Mouse (Mus musculus): ENCODE data around the gene Metrn. TPM values are rescaled to one million over a fixed set of nuclear protein-coding genes. Genes with fewer than 3 reads are reported as not detected.
A peak's percentile ranks its signal among the peaks of the same experiment; 100 is the strongest.

The Metrn gene
- total RNA-seq (2017): 3.5 and 4.4 TPM in 2 replicates

DNA sequence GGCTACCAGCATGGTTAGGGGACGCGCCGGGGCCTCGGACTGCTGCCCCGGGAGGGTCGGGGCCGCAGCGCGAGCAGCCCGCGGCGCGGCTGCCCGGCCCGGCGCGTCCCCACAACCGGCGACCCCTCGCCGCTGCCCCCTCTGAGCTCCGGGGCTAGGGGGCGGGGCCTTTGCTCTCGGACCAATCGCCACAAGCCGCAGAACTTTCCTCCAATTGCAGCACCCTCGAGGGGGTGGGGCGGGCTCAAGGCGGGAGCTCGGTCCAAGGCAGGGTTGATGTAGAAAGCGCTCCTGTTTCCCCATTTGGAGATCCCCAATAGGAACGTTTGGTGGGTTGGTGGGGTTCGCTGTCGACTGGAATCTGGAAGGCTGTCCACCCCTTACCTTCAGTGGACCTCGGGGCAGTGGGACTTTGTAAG, at the start of gene Metrn:
Gene Metrn, minus strand, starts transcription at position 186 of the 419 bp plus-strand sequence.
- ATAC-seq (ENCODE audit: extremely low read depth, insufficient number of reproducible peaks, low FRiP score, poor library complexity, severe bottlenecking): peak; percentile 59; the same call in 1 of the 2 replicates

DNA sequence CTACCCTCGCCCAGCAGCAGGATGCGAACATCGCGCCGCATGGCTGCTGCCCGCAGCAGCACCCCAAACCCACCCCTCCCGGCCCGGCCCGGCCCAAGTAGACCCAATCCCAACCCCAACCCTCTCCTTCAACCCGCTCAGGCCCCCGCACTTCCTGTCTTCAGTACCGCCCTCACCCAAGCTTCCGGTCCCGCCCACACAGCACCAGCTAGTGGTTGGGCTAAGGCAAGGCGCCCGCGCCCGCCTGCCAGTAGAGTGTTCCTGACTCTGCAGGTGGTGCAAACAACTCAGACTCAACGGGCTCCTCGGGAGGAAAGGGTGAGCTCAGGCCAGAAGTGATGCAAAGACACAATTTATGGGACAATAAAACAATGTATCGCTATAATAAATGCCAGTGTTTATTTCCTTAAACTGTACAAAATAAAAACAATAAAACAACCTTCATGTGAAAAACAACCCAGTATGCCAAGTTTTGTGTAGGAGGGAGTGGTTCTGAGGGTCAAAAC, 47.5 kb upstream of the Metrn start, which contains the start of gene Rhot2:
Gene Rhot2, minus strand, starts transcription at position 456 of the 506 bp plus-strand sequence.
- ATAC-seq (ENCODE audit: extremely low read depth, insufficient number of reproducible peaks, low FRiP score, poor library complexity, severe bottlenecking): peak; percentile 92

DNA sequence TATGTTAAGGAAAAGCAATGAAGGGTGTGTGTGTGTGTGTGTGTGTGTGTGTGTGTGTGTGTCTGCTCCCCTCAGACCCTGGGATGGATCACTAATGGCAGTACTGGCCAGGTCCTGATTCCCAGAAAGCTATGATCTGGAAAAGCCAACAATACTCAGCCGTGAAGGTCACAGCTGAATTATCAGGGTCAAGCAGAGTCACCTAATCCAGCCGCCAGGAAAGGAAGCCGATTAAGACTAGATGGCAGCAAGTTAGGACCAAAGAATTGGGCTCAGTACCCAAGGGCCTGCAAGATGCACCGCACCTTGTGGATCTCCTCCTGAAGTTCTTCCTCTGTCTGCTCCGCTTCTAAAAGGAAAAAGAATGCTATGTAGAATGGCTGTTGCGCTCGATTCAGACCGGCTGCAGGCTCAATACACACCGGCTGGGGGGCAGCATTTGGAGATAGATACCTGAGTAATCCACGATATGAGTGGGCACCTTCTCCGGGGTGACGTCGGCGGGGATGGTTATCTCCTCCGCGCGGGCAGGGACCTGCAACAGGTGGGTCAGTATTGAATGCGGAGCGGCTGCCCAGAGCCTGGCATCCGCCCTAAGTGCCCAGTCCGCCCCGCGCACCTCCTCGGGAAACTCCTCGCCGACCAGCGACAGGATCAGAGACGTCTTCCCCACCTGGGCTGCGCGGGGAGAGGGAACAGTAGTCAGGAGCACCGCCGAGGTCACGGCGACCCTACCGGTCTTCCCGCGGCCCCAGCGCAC, 46.9 kb upstream of the Metrn start:
- ATAC-seq (ENCODE audit: extremely low read depth, insufficient number of reproducible peaks, low FRiP score, poor library complexity, severe bottlenecking): no peak

DNA sequence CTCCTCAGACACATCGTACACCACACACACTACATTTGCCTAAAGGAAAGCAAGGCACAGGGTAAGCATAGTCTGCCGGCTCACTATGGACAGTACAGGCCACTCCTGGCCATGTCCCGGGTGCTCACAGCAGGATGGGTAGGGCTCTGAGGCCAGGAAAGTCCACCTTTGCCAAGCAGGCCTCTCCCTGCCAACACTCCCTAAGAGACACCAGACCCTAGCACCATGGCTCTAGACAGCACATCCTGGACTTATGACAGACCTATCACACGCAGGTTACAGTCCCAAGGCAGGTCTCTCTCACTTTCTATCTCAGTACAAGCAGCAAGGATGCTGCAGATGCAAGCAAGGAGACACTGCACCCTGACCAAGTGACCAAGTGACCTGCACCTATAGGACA, 46.2 kb upstream of the Metrn start:
- ATAC-seq (ENCODE audit: extremely low read depth, insufficient number of reproducible peaks, low FRiP score, poor library complexity, severe bottlenecking): no peak

DNA sequence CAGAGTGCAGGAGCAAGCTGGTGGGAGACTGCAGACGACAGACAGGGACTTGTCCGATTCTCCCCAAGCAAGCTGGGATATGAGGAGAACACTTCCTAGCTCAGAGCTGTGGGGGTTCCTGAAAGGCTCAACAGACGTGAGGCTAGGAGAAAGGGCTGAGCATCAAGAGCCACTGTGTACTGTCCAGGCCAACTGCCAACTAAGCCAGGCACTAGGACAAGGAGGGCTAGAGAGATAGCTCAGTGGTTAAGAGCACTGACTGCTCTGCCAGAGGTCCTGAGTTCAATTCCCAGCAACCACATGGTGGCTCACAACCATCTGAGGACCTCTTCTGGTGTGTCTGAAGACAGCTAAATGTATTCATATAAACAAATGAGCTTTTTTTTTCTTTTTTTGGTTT, 45.6 kb upstream of the Metrn start:
- ATAC-seq (ENCODE audit: extremely low read depth, insufficient number of reproducible peaks, low FRiP score, poor library complexity, severe bottlenecking): no peak

DNA sequence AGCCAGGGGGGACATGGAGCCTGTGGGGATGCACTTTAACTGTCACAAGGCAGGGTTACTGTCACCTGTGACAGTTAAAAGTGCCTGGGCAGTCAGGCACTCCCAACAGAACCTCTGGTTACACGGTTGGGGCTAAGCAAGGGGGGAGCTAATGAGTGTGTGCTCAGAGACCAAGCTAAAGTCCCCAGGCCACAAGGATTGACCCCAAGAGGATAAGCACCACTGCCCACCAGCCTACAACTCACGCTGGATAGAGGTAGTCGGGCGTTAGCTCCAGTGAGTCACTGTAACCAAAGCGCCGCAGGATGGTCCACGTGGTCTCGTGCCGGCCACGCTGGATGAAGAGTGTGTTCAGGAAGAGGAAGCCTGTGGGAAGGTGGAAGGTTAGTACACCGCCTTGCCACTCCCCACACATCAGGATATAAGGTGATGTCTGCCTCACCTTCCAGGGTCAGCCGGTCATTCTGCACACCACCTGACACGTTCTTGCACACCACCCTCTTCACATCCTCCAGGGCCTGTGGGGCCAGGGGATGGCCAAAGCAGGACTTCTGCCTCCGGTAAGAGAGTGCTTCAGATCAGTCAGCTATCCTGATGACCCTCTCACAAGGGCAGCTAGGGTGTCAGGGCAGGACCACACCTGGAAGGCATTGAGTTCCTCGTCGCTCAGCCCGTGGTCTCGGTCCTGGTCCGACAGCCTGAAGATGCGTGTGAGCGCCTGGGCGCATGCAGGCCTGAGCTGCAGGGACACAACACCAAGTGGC, 44.4 kb upstream of the Metrn start, which contains the start of gene Gm20683:
Gene Gm20683, minus strand, starts transcription at position 647 of the 764 bp plus-strand sequence.
- no peak for ATAC-seq (ENCODE audit: extremely low read depth, insufficient number of reproducible peaks, low FRiP score, poor library complexity, severe bottlenecking)

DNA sequence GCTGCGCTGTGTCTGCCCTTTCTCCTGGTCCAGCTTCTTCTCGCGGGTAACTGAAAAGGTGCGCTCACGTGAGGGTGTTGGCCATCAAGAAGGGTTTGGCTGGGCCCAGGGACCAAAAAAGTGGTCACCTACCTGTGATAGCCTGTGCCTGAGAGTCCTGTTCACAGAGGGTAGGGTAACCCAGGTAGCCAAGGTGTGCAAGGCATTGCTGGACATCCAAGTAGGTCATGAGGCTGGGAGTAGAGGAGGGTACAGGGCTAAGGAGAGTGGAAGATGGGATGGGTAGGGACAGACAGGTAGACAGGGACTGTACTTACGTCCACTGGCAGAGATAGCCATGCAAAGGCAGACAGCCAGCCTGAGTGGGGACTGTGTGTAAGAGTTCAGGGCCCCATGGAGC, 43.6 kb upstream of the Metrn start:
- ATAC-seq (ENCODE audit: extremely low read depth, insufficient number of reproducible peaks, low FRiP score, poor library complexity, severe bottlenecking): no peak

DNA sequence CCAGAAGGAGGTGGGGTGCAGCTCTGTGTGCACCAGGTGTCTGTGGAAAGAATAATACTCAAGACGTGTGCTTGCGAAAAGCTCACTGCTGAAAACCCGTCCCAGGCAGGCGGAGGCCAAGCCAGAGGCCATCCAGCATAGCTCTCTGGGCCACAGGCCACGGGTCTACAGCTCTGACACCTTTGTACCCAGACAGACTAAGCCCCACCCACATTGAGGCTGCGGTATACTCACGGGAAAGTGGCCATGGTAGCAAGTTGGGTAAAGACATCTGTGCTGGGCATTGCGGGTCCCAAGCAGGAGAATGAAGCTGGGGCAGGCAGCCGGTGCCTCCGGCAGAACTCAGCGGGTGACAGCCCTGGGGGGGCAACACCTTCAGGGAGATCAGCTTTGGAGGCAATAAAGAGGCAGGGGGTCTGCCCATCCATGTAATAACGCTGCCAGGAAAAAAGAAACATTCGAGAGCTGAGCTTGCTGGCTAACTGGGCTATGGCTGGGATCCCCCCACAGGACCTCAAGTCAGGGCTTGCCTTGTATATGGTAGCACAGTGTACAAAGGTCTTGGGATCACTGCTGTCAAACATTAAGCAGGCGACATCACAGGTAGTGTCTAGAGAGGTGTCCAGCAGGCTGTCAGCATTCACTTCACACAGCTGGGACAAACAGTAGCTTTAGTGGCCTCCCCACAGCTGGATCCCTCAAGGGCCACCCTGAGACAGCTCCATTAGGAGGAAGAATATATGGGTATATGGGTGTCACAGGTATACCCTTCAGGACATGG, 42.7 kb upstream of the Metrn start:
- no peak for ATAC-seq (ENCODE audit: extremely low read depth, insufficient number of reproducible peaks, low FRiP score, poor library complexity, severe bottlenecking)

DNA sequence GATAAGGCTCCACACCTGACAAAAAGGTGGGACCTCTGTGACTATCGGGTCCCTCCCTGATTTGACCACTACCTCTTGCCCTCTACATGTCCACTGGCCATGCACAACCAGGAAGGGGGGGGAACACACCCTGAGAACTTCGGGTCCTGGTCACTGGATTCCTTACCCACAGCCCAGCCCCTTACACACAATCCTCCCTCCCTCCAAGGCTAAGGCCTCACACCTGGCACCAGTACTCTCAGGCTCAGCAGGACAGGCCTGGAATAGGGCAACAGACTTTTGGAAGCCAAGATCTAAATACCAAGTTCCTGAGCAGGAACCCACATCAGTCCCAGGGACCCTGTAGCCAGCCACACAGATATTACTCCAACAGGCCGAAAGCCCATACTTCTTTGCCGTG, 42.0 kb upstream of the Metrn start:
- no peak for ATAC-seq (ENCODE audit: extremely low read depth, insufficient number of reproducible peaks, low FRiP score, poor library complexity, severe bottlenecking)

DNA sequence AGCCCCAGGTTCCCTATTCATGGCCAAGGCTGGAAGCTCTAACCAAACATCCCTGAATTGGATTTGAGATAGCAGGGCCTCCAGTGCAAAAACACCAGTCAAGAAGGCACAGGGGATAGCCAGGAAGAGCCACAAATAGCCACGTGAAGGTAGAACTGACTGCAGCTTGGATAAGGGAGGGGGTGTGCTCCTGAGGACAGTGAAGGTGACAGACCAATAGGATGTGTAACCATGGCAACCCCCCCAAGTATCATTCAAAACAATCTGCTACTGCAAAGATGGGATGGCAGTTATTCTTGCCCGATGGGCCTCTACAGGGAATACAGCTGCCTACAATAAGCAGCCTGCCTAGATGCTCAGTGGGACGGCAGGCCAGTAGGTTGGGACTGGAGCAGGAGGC, 40.6 kb upstream of the Metrn start:
- no peak for ATAC-seq (ENCODE audit: extremely low read depth, insufficient number of reproducible peaks, low FRiP score, poor library complexity, severe bottlenecking)

DNA sequence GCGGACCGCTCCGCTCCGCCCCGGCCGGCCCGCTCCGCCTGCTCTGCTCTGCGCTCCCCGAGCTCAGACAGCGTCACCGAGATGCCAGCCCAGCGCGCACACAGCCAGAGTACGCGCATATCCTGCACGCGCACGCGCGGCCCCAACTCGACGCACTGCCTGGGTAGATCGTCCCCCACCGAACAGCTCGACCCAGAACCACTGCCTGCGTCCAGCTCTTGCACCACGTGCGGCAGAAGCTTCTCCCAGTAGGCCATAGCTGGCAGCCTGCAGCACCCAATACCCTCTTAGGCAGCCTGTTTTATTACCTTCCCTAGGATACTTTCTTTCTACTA, 40.1 kb upstream of the Metrn start, which contains the start of gene Rhbdl1:
Gene Rhbdl1, minus strand, starts transcription at position 220 of the 335 bp plus-strand sequence.
- no peak for ATAC-seq (ENCODE audit: extremely low read depth, insufficient number of reproducible peaks, low FRiP score, poor library complexity, severe bottlenecking)

DNA sequence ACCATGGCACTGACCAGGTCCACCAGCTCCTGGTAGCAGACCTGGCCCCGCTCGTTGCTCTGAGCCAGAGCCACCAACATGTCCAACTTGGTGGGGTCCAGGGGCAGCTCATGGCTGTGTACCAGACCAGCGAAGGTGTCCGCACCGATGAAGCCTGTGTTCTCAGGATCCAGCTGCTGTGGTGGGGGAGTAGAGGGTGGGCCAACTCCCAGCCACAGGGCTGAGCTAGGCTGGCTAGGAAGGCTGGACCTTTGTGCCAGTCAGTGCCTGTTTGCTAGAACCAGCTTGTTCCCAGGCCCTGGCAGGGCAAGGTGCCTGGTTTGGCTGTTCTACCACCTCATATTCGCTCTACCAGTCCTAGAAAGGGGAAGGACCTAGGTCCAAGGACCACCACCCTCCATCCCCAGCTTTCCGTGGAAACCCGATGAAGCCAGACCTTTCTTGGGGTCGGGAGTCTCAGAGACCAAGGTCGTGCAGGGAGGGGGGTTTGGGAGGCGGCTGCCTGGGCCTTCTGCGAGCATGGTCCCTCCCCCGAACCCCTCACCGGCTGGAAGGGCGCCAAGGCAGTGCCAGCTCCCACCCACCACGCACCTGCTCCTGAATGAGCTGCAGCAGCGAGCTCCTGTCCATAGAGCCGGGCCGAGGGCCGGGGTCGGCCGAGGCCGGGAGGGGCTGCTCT, 39.6 kb upstream of the Metrn start:
- ATAC-seq (ENCODE audit: extremely low read depth, insufficient number of reproducible peaks, low FRiP score, poor library complexity, severe bottlenecking): no peak

DNA sequence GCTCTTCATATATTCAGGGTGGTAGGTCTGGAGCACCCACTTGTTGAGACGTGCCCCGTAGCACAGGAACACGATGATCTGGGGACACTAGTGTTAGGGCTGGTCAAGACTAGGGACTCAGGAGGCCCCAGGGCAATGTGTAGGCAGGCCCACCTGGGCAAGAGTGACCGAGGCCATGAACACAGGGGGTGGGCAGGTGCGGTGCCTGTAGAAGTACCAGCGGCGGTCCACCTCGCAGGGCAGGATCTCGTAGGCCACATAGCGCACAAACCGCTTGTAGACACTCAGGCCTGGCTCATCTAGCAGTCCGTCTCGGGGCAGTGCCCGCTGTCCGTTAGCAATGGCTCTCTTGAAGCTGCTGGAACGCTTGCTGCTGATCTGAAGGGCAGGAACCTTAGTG, 38.9 kb upstream of the Metrn start:
- ATAC-seq (ENCODE audit: extremely low read depth, insufficient number of reproducible peaks, low FRiP score, poor library complexity, severe bottlenecking): no peak

DNA sequence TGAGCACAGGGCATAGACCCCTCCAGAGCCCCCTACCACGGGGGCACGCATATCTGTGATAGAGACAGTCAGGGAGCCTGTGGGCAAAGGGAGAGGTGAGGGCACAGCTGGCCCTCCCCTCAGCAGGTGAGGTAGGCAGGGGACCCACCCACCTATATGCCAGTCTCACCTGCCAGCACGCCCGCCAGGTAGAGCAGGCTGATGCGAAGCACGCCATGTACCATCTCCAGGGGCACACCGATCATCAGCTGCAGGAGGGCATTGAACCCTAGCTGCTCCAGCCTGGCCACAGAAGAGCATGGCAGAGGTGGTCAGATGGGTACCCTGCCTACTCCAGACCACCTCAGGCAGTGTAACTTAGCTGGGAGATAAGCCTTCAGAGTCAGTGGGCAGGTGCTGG, 38.4 kb upstream of the Metrn start:
- no peak for ATAC-seq (ENCODE audit: extremely low read depth, insufficient number of reproducible peaks, low FRiP score, poor library complexity, severe bottlenecking)

DNA sequence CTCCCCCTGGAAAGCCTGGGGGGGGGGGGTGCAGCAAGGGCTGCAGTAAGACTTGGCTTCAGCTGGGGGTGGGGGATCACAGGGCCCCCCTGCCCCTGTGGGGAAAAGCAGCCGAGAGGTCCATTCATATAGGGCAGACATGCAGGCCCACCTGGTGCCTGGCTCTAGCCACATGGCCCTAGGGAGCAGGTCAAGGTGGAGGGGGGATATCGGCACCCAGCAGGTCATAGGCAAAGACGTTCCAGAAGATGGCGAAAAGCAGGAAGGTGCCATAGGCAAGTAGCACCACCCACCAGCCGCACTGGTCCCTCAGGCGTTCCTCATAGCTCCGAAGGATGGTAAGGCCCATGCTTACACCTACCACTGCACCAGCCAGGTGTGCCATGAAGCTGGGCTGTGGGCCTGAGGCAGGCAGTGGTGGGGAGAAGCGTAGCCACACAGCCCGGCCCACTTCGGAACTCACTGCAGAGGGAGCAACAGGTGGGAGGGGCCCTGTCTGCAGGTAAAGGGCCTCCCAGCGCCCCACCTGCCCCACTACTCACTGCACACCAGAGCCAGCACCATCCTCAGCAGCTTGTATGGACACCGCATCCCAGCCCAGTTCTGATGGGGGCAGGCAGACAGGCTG, 37.8 kb upstream of the Metrn start:
- ATAC-seq (ENCODE audit: extremely low read depth, insufficient number of reproducible peaks, low FRiP score, poor library complexity, severe bottlenecking): no peak

DNA sequence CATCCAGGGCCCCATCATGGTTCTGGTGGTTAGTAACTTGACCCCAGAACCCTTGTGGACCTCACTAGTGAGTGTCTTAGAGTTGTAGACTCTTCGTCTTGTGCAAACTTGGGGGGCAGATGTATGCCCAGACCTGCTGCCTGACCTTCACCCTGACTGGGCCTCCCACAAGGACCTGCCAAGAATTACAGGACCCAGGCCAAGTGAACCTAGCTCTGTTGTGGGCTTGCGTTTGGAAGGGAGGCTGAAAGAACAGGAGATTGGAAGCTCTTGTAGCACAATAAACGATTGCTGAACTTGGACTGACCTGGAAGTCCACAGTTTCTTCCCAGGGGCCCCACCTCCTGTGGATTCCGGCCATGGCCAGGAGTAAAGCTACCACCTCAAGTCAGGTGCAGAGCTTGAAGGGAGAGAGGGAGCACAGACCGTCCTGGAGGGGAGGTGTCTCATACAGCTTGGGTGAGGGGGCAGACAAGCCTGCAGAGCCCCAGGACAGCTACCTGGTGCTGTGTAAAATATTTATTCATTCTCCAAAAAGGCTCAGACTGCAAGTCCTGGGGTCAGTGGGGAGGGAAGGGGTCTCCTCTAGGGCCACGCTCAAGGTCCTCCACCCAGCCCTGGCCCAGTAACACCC, 37.1 kb upstream of the Metrn start:
- ATAC-seq (ENCODE audit: extremely low read depth, insufficient number of reproducible peaks, low FRiP score, poor library complexity, severe bottlenecking): no peak

DNA sequence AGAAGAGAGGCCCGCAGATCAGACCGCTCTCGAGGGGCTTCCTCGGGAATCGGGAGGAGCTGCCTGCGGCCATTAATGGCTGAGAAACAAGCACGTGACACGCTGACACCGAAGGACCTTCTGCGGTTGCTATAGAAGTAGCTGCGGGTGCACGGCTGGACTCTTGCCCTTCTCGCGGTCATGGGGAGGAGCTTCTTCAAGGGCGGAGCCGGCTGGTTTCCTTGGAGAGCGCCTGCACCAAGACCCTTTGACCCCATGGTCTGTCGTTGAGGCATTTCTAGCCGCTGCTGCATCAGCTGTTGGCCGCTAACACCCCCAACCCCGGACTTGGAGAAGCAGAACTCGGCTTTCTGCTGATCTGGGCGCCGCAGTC, 36.3 kb upstream of the Metrn start, which contains the start of gene Stub1:
Gene Stub1, minus strand, starts transcription at position 114 of the 373 bp plus-strand sequence.
- ATAC-seq (ENCODE audit: extremely low read depth, insufficient number of reproducible peaks, low FRiP score, poor library complexity, severe bottlenecking): peak; percentile 0; the same call in 1 of the 2 replicates
